Mouse (Mus musculus) limb, embryonic 13.5 days (tissue): ENCODE measurements around the gene Dnaaf5. TPM values are rescaled to one million over a fixed set of nuclear protein-coding genes. Genes with fewer than 3 reads are reported as not detected.

ENCODE experiments used
- ATAC-seq: fragments of 200-750 bp; cut with Nextera tagmentation; 2 replicates; pipeline ENCODE4 v1.8.0; 2017; ENCODE audit warnings: low read depth, moderate number of reproducible peaks, moderate TSS enrichment; ENCODE audit not compliant: low FRiP score
- H3K27ac ChIP-seq: fragments of 300-500 bp; sonication (generic); 2 replicates; pipeline ENCODE4 v1.5.1; 2015; ENCODE audit warnings: inconsistent platforms, mild to moderate bottlenecking, moderate library complexity
- H3K27me3 ChIP-seq: fragments of 300-500 bp; sonication (generic); 2 replicates; pipeline ENCODE4 v1.6.1; 2015; ENCODE audit warnings: mild to moderate bottlenecking, inconsistent platforms
- H3K36me3 ChIP-seq: fragments of 300-500 bp; sonication (generic); 2 replicates; pipeline ENCODE4 v1.6.1; 2015; ENCODE audit warnings: inconsistent platforms, mild to moderate bottlenecking, moderate library complexity
- H3K4me1 ChIP-seq: fragments of 300-500 bp; sonication (generic); 2 replicates; pipeline ENCODE4 v1.6.1; 2015; ENCODE audit warnings: inconsistent platforms
- H3K4me2 ChIP-seq: fragments of 300-500 bp; sonication (generic); replicated peaks from 2 replicates; pipeline ENCODE4 v1.6.1; 2015; ENCODE audit warnings: inconsistent platforms, mild to moderate bottlenecking, moderate library complexity
- H3K4me3 ChIP-seq: fragments of 300-500 bp; sonication (generic); 2 replicates; pipeline ENCODE4 v1.5.1; 2015; ENCODE audit warnings: moderate library complexity, mild to moderate bottlenecking, inconsistent platforms
- H3K9ac ChIP-seq: fragments of 300-500 bp; sonication (generic); 2 replicates; pipeline ENCODE4 v1.6.1; 2015; ENCODE audit warnings: mild to moderate bottlenecking, inconsistent platforms
- H3K9me3 ChIP-seq: fragments of 300-500 bp; sonication (generic); 2 replicates; pipeline ENCODE4 v1.6.1; 2016; ENCODE audit warnings: inconsistent platforms
- WGBS: fragments of 180-500 bp; shearing (Covaris S2); methylation state at CpG from one replicate; pipeline ENCODE4 v1.1.7; 2015; 5-methylcytosine and 5-hydroxymethylcytosine counted together
- polyA plus RNA-seq: library from polyadenylated mRNA; unstranded; fragments of >200 nt; fragmentation: Nextera tagmentation; extraction: Ambion mirVana; gene quantifications from 2 replicates; pipeline ENCODE4 v1.2.1, GENCODE M21; 2015

Gene Dnaaf5
- polyA plus RNA-seq, 1 experiment from 2014 or later, result 4.7 TPM

GRCm38 (mm10) chr5:139128476-139129065 lies 21.5 kb upstream of the Dnaaf5 start:
- peaks cover 12% of the 10 kb centered on the region for H3K36me3 ChIP-seq
- peak overlapping the region; percentile 75; the same call in 1 of the 2 replicates for H3K9ac ChIP-seq
- WGBS, result 41% methylated on average over 12 of the region's 12 CpGs
- H3K9me3 ChIP-seq, result no peaks in the 10 kb centered on the region
- peaks cover 30% of the 10 kb centered on the region for H3K27me3 ChIP-seq
- ATAC-seq, result no peak
- peak overlapping the region; percentile 85 for H3K4me2 ChIP-seq
- H3K27ac ChIP-seq, result no peak overlapping the region
- peak overlapping the region; percentile 59 for H3K4me3 ChIP-seq
- H3K4me1 ChIP-seq, result peaks cover 8% of the 10 kb centered on the region; the same call in 1 of the 2 replicates

- H3K4me1 ChIP-seq, result peaks cover 8% of the 10 kb centered on the region; the same call in 1 of the 2 replicates
- H3K9me3 ChIP-seq, result no peaks in the 10 kb centered on the region
- H3K9ac ChIP-seq, result peak overlapping the region; percentile 75
- H3K27ac ChIP-seq, result no peak overlapping the region
- no peak for ATAC-seq
- peaks cover 30% of the 10 kb centered on the region for H3K27me3 ChIP-seq
- H3K36me3 ChIP-seq, result peaks cover 12% of the 10 kb centered on the region
- H3K4me3 ChIP-seq, result peak overlapping the region; percentile 59
- peak overlapping the region; percentile 85 for H3K4me2 ChIP-seq
- WGBS, result 6% methylated on average over 12 of the region's 12 CpGs
Observed at GRCm38 (mm10) chr5:139129078-139129477, 20.9 kb upstream of the Dnaaf5 start.

GRCm38 (mm10) chr5:139129572-139130151 lies 20.4 kb upstream of the Dnaaf5 start:
- Histone ChIP-seq H3K4me3 (peak overlapping the region; percentile 59), H3K27ac (no peak overlapping the region), H3K9me3 (no peaks in the 10 kb centered on the region), H3K9ac (peak overlapping the region; percentile 75), H3K4me1 (peaks cover 8% of the 10 kb centered on the region; the same call in 1 of the 2 replicates), H3K27me3 (peaks cover 30% of the 10 kb centered on the region), H3K36me3 (peaks cover 12% of the 10 kb centered on the region), H3K4me2 (peak overlapping the region; percentile 85)
- WGBS, result 5% methylated on average over 42 of the region's 55 CpGs
- ATAC-seq, result peak; percentile 70

- Histone ChIP-seq H3K27ac (no peak overlapping the region), H3K9me3 (no peaks in the 10 kb centered on the region), H3K36me3 (peaks cover 12% of the 10 kb centered on the region), H3K4me2 (peak overlapping the region; percentile 85; the same call in 1 of the 2 replicates), H3K4me3 (no peak overlapping the region), H3K27me3 (peaks cover 30% of the 10 kb centered on the region), H3K9ac (no peak overlapping the region), H3K4me1 (peaks cover 8% of the 10 kb centered on the region; the same call in 1 of the 2 replicates)
- ATAC-seq, result 0 out of 2 replicates have a peak, but pooled peaks have one; percentile 26
- 75% methylated on average over 5 of the region's 5 CpGs for WGBS
Observed at GRCm38 (mm10) chr5:139130351-139130750, 19.7 kb upstream of the Dnaaf5 start.

GRCm38 (mm10) chr5:139134501-139134900 lies 15.5 kb upstream of the Dnaaf5 start:
- Histone ChIP-seq H3K4me1 (no peaks in the 10 kb centered on the region), H3K4me2 (no peak overlapping the region), H3K36me3 (no peaks in the 10 kb centered on the region), H3K4me3 (no peak overlapping the region), H3K27me3 (peaks cover 23% of the 10 kb centered on the region), H3K27ac (no peak overlapping the region), H3K9me3 (no peaks in the 10 kb centered on the region), H3K9ac (no peak overlapping the region)
- WGBS, result 81% methylated on average over 8 of the region's 8 CpGs
- no peak for ATAC-seq

- WGBS, result 60% methylated on average over 1 of the region's 1 CpGs
- no peak overlapping the region for H3K27ac ChIP-seq
- H3K9me3 ChIP-seq, result no peaks in the 10 kb centered on the region
- H3K36me3 ChIP-seq, result no peaks in the 10 kb centered on the region
- no peak overlapping the region for H3K4me2 ChIP-seq
- H3K4me3 ChIP-seq, result no peak overlapping the region
- no peak overlapping the region for H3K9ac ChIP-seq
- peaks cover 12% of the 10 kb centered on the region; the same call in 1 of the 2 replicates for H3K27me3 ChIP-seq
- no peak for ATAC-seq
- no peaks in the 10 kb centered on the region for H3K4me1 ChIP-seq
Observed at GRCm38 (mm10) chr5:139136341-139136740, 13.7 kb upstream of the Dnaaf5 start.

- WGBS, result 92% methylated on average over 6 of the region's 6 CpGs
- H3K9me3 ChIP-seq, result no peaks in the 10 kb centered on the region
- no peak overlapping the region for H3K4me2 ChIP-seq
- H3K36me3 ChIP-seq, result no peaks in the 10 kb centered on the region
- H3K27ac ChIP-seq, result no peak overlapping the region
- H3K27me3 ChIP-seq, result peaks cover 7% of the 10 kb centered on the region; the same call in 1 of the 2 replicates
- H3K9ac ChIP-seq, result no peak overlapping the region
- no peak for ATAC-seq
- H3K4me1 ChIP-seq, result no peaks in the 10 kb centered on the region
- H3K4me3 ChIP-seq, result no peak overlapping the region
Observed at GRCm38 (mm10) chr5:139137176-139137575, 12.8 kb upstream of the Dnaaf5 start.

- no peak for ATAC-seq
- H3K27me3 ChIP-seq, result peaks cover 4% of the 10 kb centered on the region; the same call in 1 of the 2 replicates
- H3K4me2 ChIP-seq, result no peak overlapping the region
- no peak overlapping the region for H3K4me3 ChIP-seq
- no peak overlapping the region for H3K27ac ChIP-seq
- 71% methylated on average over 12 of the region's 12 CpGs for WGBS
- no peaks in the 10 kb centered on the region for H3K9me3 ChIP-seq
- no peak overlapping the region for H3K9ac ChIP-seq
- no peaks in the 10 kb centered on the region for H3K4me1 ChIP-seq
- no peaks in the 10 kb centered on the region for H3K36me3 ChIP-seq
Observed at GRCm38 (mm10) chr5:139138261-139138925, 11.6 kb upstream of the Dnaaf5 start.

- WGBS, result 78% methylated on average over 8 of the region's 8 CpGs
- Histone ChIP-seq H3K4me2 (no peak overlapping the region), H3K9ac (no peak overlapping the region), H3K4me3 (no peak overlapping the region), H3K4me1 (no peaks in the 10 kb centered on the region), H3K27ac (no peak overlapping the region), H3K27me3 (peaks cover 4% of the 10 kb centered on the region; the same call in 1 of the 2 replicates), H3K36me3 (no peaks in the 10 kb centered on the region), H3K9me3 (no peaks in the 10 kb centered on the region)
- ATAC-seq, result no peak
Observed at GRCm38 (mm10) chr5:139138926-139139472, 11.0 kb upstream of the Dnaaf5 start.

GRCm38 (mm10) chr5:139140589-139140988 lies 9.4 kb upstream of the Dnaaf5 start:
- ATAC-seq, result no peak

GRCm38 (mm10) chr5:139141326-139141725 lies 8.7 kb upstream of the Dnaaf5 start:
- peaks cover 4% of the 10 kb centered on the region; the same call in 1 of the 2 replicates for H3K27me3 ChIP-seq
- H3K27ac ChIP-seq, result no peak overlapping the region
- H3K9me3 ChIP-seq, result no peaks in the 10 kb centered on the region
- H3K4me3 ChIP-seq, result no peak overlapping the region
- H3K4me2 ChIP-seq, result no peak overlapping the region
- no peak for ATAC-seq
- no peaks in the 10 kb centered on the region for H3K4me1 ChIP-seq
- 70% methylated on average over 5 of the region's 5 CpGs for WGBS
- H3K9ac ChIP-seq, result no peak overlapping the region
- no peaks in the 10 kb centered on the region for H3K36me3 ChIP-seq

More at GRCm38 (mm10) chr5:139140589-139140988, 9.4 kb upstream of the Dnaaf5 start:
- Histone ChIP-seq H3K9ac (no peak overlapping the region), H3K4me2 (no peak overlapping the region), H3K9me3 (no peaks in the 10 kb centered on the region), H3K4me1 (no peaks in the 10 kb centered on the region), H3K27me3 (peaks cover 4% of the 10 kb centered on the region; the same call in 1 of the 2 replicates), H3K4me3 (no peak overlapping the region), H3K36me3 (no peaks in the 10 kb centered on the region), H3K27ac (no peak overlapping the region)
- 86% methylated on average over 9 of the region's 9 CpGs for WGBS

GRCm38 (mm10) chr5:139143890-139144289 lies 6.1 kb upstream of the Dnaaf5 start:
- no peak overlapping the region for H3K4me3 ChIP-seq
- no peaks in the 10 kb centered on the region for H3K36me3 ChIP-seq
- no peak for ATAC-seq
- no peak overlapping the region for H3K4me2 ChIP-seq
- H3K27ac ChIP-seq, result no peak overlapping the region
- WGBS, result 83% methylated on average over 3 of the region's 3 CpGs
- no peaks in the 10 kb centered on the region for H3K27me3 ChIP-seq
- H3K4me1 ChIP-seq, result no peaks in the 10 kb centered on the region
- H3K9ac ChIP-seq, result no peak overlapping the region
- H3K9me3 ChIP-seq, result no peaks in the 10 kb centered on the region
